Mouse (Mus musculus) embryonic facial prominence, embryonic 14.5 days (tissue): Measurements from ENCODE around the gene Sgcd. TPM values are rescaled to one million over a fixed set of nuclear protein-coding genes. Genes with fewer than 3 reads are reported as not detected.
"Not testable (repeated sequence)": the region's sequence is repeated elsewhere in the genome, so short reads cannot be mapped to it uniquely, and the experiment has no call there.

Source experiments
- ATAC-seq: fragments of 200-750 bp; cut with Nextera tagmentation; 2 replicates; pipeline ENCODE4 v1.8.0; 2017; ENCODE audit warnings: low read depth, moderate number of reproducible peaks, moderate TSS enrichment
- DNase-seq: peaks from one replicate; pipeline ENCODE4 v3.0.0-alpha.2; 2015; ENCODE audit warnings: low spot score
- H3K27ac ChIP-seq: fragments of 300-500 bp; sonication (generic); replicated peaks from 2 replicates; pipeline ENCODE4 v1.5.1; 2014; ENCODE audit warnings: low read depth, mild to moderate bottlenecking, low read length, moderate library complexity
- H3K27me3 ChIP-seq: fragments of 300-500 bp; sonication (generic); replicated peaks from 2 replicates; pipeline ENCODE4 v1.6.1; 2014; ENCODE audit warnings: low read length; ENCODE audit not compliant: control insufficient read depth, insufficient read depth
- H3K36me3 ChIP-seq: fragments of 300-500 bp; sonication (generic); 2 replicates; pipeline ENCODE4 v1.6.1; 2014; ENCODE audit warnings: low read length, mixed read lengths; ENCODE audit not compliant: control insufficient read depth, insufficient read depth
- H3K4me1 ChIP-seq: fragments of 300-500 bp; sonication (generic); 2 replicates; pipeline ENCODE4 v1.6.1; 2014; ENCODE audit warnings: antibody characterized with exemption, low read length; ENCODE audit not compliant: control insufficient read depth, insufficient read depth
- H3K4me2 ChIP-seq: fragments of 300-500 bp; sonication (generic); 2 replicates; pipeline ENCODE4 v1.6.1; 2014; ENCODE audit warnings: low read depth, mild to moderate bottlenecking, low read length, moderate library complexity, mixed read lengths
- H3K4me3 ChIP-seq: fragments of 300-500 bp; sonication (generic); 2 replicates; pipeline ENCODE4 v1.5.1; 2014; ENCODE audit warnings: low read depth, mild to moderate bottlenecking, low read length
- H3K9ac ChIP-seq: fragments of 300-500 bp; sonication (generic); 2 replicates; pipeline ENCODE4 v1.6.1; 2014; ENCODE audit warnings: low read depth, mild to moderate bottlenecking, low read length, moderate library complexity, mixed read lengths
- H3K9me3 ChIP-seq: fragments of 300-500 bp; sonication (generic); 2 replicates; pipeline ENCODE4 v1.6.1; 2016; ENCODE audit warnings: low read length; ENCODE audit not compliant: control insufficient read depth
- WGBS: fragments of 180-500 bp; shearing (Covaris S2); extraction: QIAGEN DNeasy Blood & Tissue Kit; methylation state at CpG from one replicate; pipeline ENCODE4 v1.1.7; 2014; 5-methylcytosine and 5-hydroxymethylcytosine counted together
- polyA plus RNA-seq: library from polyadenylated mRNA; unstranded; fragments of >200 nt; fragmentation: Nextera tagmentation; extraction: Ambion mirVana; gene quantifications from 2 replicates; pipeline ENCODE4 v1.2.1, GENCODE M21; 2014

The Sgcd gene
- polyA plus RNA-seq, 1 experiment from 2014 or later, result 12.0 TPM

GRCm38 (mm10) chr11:47460700-47461099 lies 528.1 kb downstream of the Sgcd start:
- not testable (repeated sequence) for H3K4me1 ChIP-seq, DNase-seq, H3K9me3 ChIP-seq, ATAC-seq, H3K9ac ChIP-seq, H3K36me3 ChIP-seq, H3K27me3 ChIP-seq, H3K4me3 ChIP-seq, H3K27ac ChIP-seq, H3K4me2 ChIP-seq

GRCm38 (mm10) chr11:47460149-47460548 lies 528.6 kb downstream of the Sgcd start:
- no peaks in the 10 kb centered on the region for H3K36me3 ChIP-seq
- H3K9ac ChIP-seq, result no peak overlapping the region
- WGBS, result 66% methylated on average over 2 of the region's 2 CpGs
- no peak overlapping the region for H3K4me2 ChIP-seq
- no peaks in the 10 kb centered on the region for H3K27me3 ChIP-seq
- H3K4me1 ChIP-seq, result no peaks in the 10 kb centered on the region
- ATAC-seq (no peak), DNase-seq (no peak)
- no peaks in the 10 kb centered on the region for H3K9me3 ChIP-seq
- H3K27ac ChIP-seq, result no peak overlapping the region
- no peak overlapping the region for H3K4me3 ChIP-seq

- Histone ChIP-seq H3K9me3 (no peaks in the 10 kb centered on the region), H3K36me3 (no peaks in the 10 kb centered on the region), H3K27ac (no peak overlapping the region), H3K4me3 (no peak overlapping the region), H3K4me2 (no peak overlapping the region), H3K27me3 (no peaks in the 10 kb centered on the region), H3K9ac (no peak overlapping the region), H3K4me1 (no peaks in the 10 kb centered on the region)
- DNase-seq, result no peak
- 66% methylated on average over 3 of the region's 3 CpGs for WGBS
- no peak for ATAC-seq
Observed at GRCm38 (mm10) chr11:47459214-47459613, 529.6 kb downstream of the Sgcd start.

GRCm38 (mm10) chr11:47447790-47448189 lies 541.0 kb downstream of the Sgcd start:
- Histone ChIP-seq H3K4me3 (no peak overlapping the region), H3K27me3 (no peaks in the 10 kb centered on the region), H3K36me3 (no peaks in the 10 kb centered on the region), H3K4me1 (no peaks in the 10 kb centered on the region), H3K4me2 (no peak overlapping the region), H3K9ac (no peak overlapping the region), H3K27ac (no peak overlapping the region), H3K9me3 (no peaks in the 10 kb centered on the region)
- no peak for ATAC-seq
- 33% methylated on average over 2 of the region's 2 CpGs for WGBS
- DNase-seq, result no peak

DNA sequence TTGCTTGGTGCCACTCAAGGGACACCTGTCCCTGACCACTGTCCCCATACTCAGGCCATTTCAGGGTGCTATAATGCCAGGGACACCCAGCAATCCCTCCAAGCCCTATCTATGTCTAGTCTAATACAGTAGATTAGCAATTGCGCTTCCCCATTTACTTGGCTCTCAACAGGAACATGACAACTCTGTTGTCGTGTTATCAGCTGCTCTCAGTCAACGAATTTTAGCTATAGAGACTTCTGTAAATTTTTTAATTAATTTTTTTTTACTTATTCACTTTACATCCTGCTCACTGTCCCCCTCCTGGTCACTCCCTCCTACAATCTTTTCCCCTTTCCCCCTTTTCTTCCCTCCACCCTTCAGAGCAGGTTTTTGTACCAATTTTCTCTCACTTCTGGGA lies 542.4 kb downstream of the Sgcd start:
- no peak overlapping the region for H3K4me3 ChIP-seq
- WGBS, result 85% methylated on average over 3 of the region's 3 CpGs
- no peak for ATAC-seq
- H3K27ac ChIP-seq, result no peak overlapping the region
- no peak overlapping the region for H3K4me2 ChIP-seq
- no peak overlapping the region for H3K9ac ChIP-seq
- H3K9me3 ChIP-seq, result no peaks in the 10 kb centered on the region
- H3K36me3 ChIP-seq, result no peaks in the 10 kb centered on the region
- DNase-seq, result no peak
- no peaks in the 10 kb centered on the region for H3K4me1 ChIP-seq
- H3K27me3 ChIP-seq, result no peaks in the 10 kb centered on the region

- Histone ChIP-seq H3K9ac (no peak overlapping the region), H3K4me1 (no peaks in the 10 kb centered on the region), H3K4me3 (no peak overlapping the region), H3K27ac (no peak overlapping the region), H3K27me3 (no peaks in the 10 kb centered on the region), H3K4me2 (no peak overlapping the region), H3K9me3 (no peaks in the 10 kb centered on the region), H3K36me3 (no peaks in the 10 kb centered on the region)
- 81% methylated on average over 2 of the region's 2 CpGs for WGBS
- ATAC-seq (no peak), DNase-seq (no peak)
Observed at GRCm38 (mm10) chr11:47445683-47446082, 543.1 kb downstream of the Sgcd start.

DNA sequence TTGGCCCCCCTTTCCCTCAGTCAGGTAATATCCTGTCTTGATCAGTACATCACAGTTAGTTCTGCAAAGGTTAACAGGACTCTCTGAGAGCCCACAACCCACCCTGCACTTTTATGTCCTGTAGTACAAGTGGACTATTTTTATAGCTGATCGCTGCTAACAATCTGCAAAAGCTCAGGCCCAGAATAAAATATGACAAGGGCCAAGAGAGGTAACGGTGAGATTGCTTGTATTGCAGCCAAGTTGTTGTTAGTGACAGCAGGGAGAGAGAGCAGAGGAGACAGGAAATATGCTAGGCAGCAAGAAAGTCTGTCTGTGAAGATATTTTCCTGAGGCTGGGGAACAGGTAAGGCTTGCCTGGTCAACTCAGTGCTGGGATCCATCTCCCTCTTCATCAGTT lies 546.5 kb downstream of the Sgcd start:
- H3K9me3 ChIP-seq, result no peaks in the 10 kb centered on the region
- H3K4me2 ChIP-seq, result no peak overlapping the region
- H3K4me1 ChIP-seq, result no peaks in the 10 kb centered on the region
- H3K4me3 ChIP-seq, result no peak overlapping the region
- H3K36me3 ChIP-seq, result no peaks in the 10 kb centered on the region
- DNase-seq, result no peak
- no peak overlapping the region for H3K9ac ChIP-seq
- 64% methylated on average over 2 of the region's 2 CpGs for WGBS
- no peak for ATAC-seq
- no peaks in the 10 kb centered on the region for H3K27me3 ChIP-seq
- no peak overlapping the region for H3K27ac ChIP-seq

DNA sequence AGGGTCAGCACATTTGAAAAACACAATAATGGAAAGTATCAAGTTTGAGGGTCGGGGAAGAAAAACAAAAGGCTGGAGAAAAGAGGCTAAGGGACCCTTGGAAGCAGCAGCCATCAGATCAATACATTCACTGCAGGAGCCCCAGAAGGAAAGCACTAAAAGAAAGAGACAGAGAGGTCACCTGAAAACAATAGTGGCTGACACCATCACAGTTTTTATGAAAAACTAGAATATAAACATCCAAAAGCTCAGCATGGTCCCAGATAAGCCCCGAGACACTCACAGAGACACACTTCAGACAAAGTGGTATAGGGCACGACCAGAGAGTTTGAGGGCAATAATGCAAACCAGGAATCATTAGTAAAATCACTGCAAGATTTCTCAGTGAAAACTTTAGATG lies 589.2 kb downstream of the Sgcd start:
- H3K36me3 ChIP-seq, result no peaks in the 10 kb centered on the region
- H3K4me2 ChIP-seq, result no peak overlapping the region
- ATAC-seq, result no peak
- no peaks in the 10 kb centered on the region for H3K9me3 ChIP-seq
- DNase-seq, result no peak
- no peak overlapping the region for H3K4me3 ChIP-seq
- H3K27me3 ChIP-seq, result no peaks in the 10 kb centered on the region
- WGBS, result 37% methylated on average over 3 of the region's 3 CpGs
- H3K4me1 ChIP-seq, result no peaks in the 10 kb centered on the region
- no peak overlapping the region for H3K9ac ChIP-seq
- no peak overlapping the region for H3K27ac ChIP-seq

DNA sequence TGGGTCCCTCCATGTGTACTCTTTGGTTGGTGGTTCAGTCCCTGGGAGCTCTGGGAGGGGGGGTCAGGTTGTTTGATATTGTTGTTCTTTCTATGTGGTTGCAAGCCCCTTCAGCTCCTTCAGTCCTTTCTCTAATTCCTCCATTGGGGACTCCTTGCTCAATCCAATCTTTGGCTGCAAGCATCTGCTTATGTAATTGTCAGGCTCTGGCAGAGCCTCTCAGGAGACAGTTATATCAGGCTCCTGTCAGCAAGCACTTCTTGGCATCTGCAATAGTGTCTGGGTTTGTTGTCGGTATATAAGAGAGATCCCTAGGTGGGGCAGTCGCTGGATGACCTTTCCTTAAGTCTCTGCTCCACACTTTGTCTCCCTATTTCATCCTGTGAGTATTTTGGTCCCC lies 598.0 kb downstream of the Sgcd start:
- H3K27ac ChIP-seq, H3K9me3 ChIP-seq, H3K4me3 ChIP-seq, ATAC-seq, H3K4me2 ChIP-seq, DNase-seq, H3K27me3 ChIP-seq, H3K36me3 ChIP-seq, H3K9ac ChIP-seq, H3K4me1 ChIP-seq: not testable (repeated sequence)
- 64% methylated on average over 2 of the region's 2 CpGs for WGBS
